Mouse (Mus musculus): ENCODE data around the gene Tmem59l. TPM values are rescaled to one million over a fixed set of nuclear protein-coding genes. Genes with fewer than 3 reads are reported as not detected.
A peak's percentile ranks its signal among the peaks of the same experiment; 100 is the strongest.

The Tmem59l gene
- polyA plus RNA-seq (2014; fragmentation: Nextera tagmentation; extraction: Ambion mirVana) = 19.3 and 20.7 TPM in 2 replicates

- ATAC-seq (ENCODE audit: insufficient read depth, low FRiP score, low TSS enrichment) = no peak; the same call in 1 of the 2 replicates
- H3K36me3 ChIP-seq (ENCODE audit: control insufficient read depth, insufficient read depth, low read length) = no peaks in the 10 kb centered on the region
- WGBS = 2% methylated on average over 33 of the region's 33 CpGs
- no peak for DNase-seq (ENCODE audit: low spot score)
- no peaks in the 10 kb centered on the region for H3K9me3 ChIP-seq (ENCODE audit: control insufficient read depth, low read length)
- H3K4me3 ChIP-seq (ENCODE audit: low read depth, low read length) = peak within 1 kb of the TSS; percentile 39
- peak within 1 kb of the TSS; percentile 62 for H3K9ac ChIP-seq (ENCODE audit: low read length)
- H3K4me1 ChIP-seq (ENCODE audit: control insufficient read depth, insufficient read depth, low read length) = peaks cover 22% of the 10 kb centered on the region
- H3K27me3 ChIP-seq (ENCODE audit: control insufficient read depth, insufficient read depth, low read length) = peaks cover 72% of the 10 kb centered on the region
- peak within 1 kb of the TSS; percentile 56 for H3K4me2 ChIP-seq (ENCODE audit: low read depth)
- no peak within 1 kb of the TSS for H3K27ac ChIP-seq (ENCODE audit: low read depth, low read length)
Observed at GRCm38 (mm10) chr8:70486941-70487520, at the start of gene Tmem59l. TSS of gene Tmem59l (minus strand) at chr8:70487358.

GRCm38 (mm10) chr8:70535701-70536100 is 48.5 kb upstream of the Tmem59l start:
- Histone ChIP-seq H3K4me2 (ENCODE audit: low read depth) (no peak overlapping the region), H3K27me3 (ENCODE audit: control insufficient read depth, insufficient read depth, low read length) (no peaks in the 10 kb centered on the region), H3K9me3 (ENCODE audit: control insufficient read depth, low read length) (no peaks in the 10 kb centered on the region), H3K4me1 (ENCODE audit: control insufficient read depth, insufficient read depth, low read length) (peaks cover 9% of the 10 kb centered on the region), H3K27ac (ENCODE audit: low read depth, low read length) (no peak overlapping the region), H3K9ac (ENCODE audit: low read length) (no peak overlapping the region), H3K4me3 (ENCODE audit: low read depth, low read length) (no peak overlapping the region; the same call in 1 of the 2 replicates), H3K36me3 (ENCODE audit: control insufficient read depth, insufficient read depth, low read length) (peaks cover 16% of the 10 kb centered on the region)
- no peak for DNase-seq (ENCODE audit: low spot score)
- no peak for ATAC-seq (ENCODE audit: insufficient read depth, low FRiP score, low TSS enrichment)
- 100% methylated on average over 2 of the region's 2 CpGs for WGBS

GRCm38 (mm10) chr8:70535221-70535620 is 48.1 kb upstream of the Tmem59l start:
- Histone ChIP-seq H3K9ac (ENCODE audit: low read length) (no peak overlapping the region), H3K4me3 (ENCODE audit: low read depth, low read length) (no peak overlapping the region), H3K27me3 (ENCODE audit: control insufficient read depth, insufficient read depth, low read length) (no peaks in the 10 kb centered on the region), H3K4me2 (ENCODE audit: low read depth) (no peak overlapping the region), H3K27ac (ENCODE audit: low read depth, low read length) (no peak overlapping the region), H3K4me1 (ENCODE audit: control insufficient read depth, insufficient read depth, low read length) (peaks cover 6% of the 10 kb centered on the region), H3K36me3 (ENCODE audit: control insufficient read depth, insufficient read depth, low read length) (peaks cover 16% of the 10 kb centered on the region), H3K9me3 (ENCODE audit: control insufficient read depth, low read length) (no peaks in the 10 kb centered on the region)
- ATAC-seq (ENCODE audit: insufficient read depth, low FRiP score, low TSS enrichment) (no peak), DNase-seq (ENCODE audit: low spot score) (no peak)
- WGBS = 95% methylated on average over 3 of the region's 3 CpGs

GRCm38 (mm10) chr8:70534281-70534680 is 47.1 kb upstream of the Tmem59l start:
- Histone ChIP-seq H3K9ac (ENCODE audit: low read length) (no peak overlapping the region), H3K4me3 (ENCODE audit: low read depth, low read length) (no peak overlapping the region), H3K36me3 (ENCODE audit: control insufficient read depth, insufficient read depth, low read length) (peaks cover 20% of the 10 kb centered on the region), H3K27ac (ENCODE audit: low read depth, low read length) (no peak overlapping the region), H3K4me2 (ENCODE audit: low read depth) (no peak overlapping the region), H3K27me3 (ENCODE audit: control insufficient read depth, insufficient read depth, low read length) (no peaks in the 10 kb centered on the region), H3K4me1 (ENCODE audit: control insufficient read depth, insufficient read depth, low read length) (peaks cover 3% of the 10 kb centered on the region; the same call in 1 of the 2 replicates), H3K9me3 (ENCODE audit: control insufficient read depth, low read length) (no peaks in the 10 kb centered on the region)
- DNase-seq (ENCODE audit: low spot score) (no peak), ATAC-seq (ENCODE audit: insufficient read depth, low FRiP score, low TSS enrichment) (no peak)
- WGBS = 97% methylated on average over 12 of the region's 12 CpGs

GRCm38 (mm10) chr8:70530314-70530713 is 43.2 kb upstream of the Tmem59l start:
- H3K36me3 ChIP-seq (ENCODE audit: control insufficient read depth, insufficient read depth, low read length) = peaks cover 7% of the 10 kb centered on the region
- H3K4me3 ChIP-seq (ENCODE audit: low read depth, low read length) = no peak overlapping the region
- 93% methylated on average over 2 of the region's 2 CpGs for WGBS

GRCm38 (mm10) chr8:70529741-70530161 is 42.6 kb upstream of the Tmem59l start:
- Histone ChIP-seq H3K27ac (ENCODE audit: low read depth, low read length) (no peak overlapping the region), H3K27me3 (ENCODE audit: control insufficient read depth, insufficient read depth, low read length) (no peaks in the 10 kb centered on the region), H3K36me3 (ENCODE audit: control insufficient read depth, insufficient read depth, low read length) (peaks cover 7% of the 10 kb centered on the region), H3K9me3 (ENCODE audit: control insufficient read depth, low read length) (no peaks in the 10 kb centered on the region), H3K4me3 (ENCODE audit: low read depth, low read length) (0 out of 2 replicates have a peak overlapping the region, but pooled peaks have one; percentile 10), H3K4me1 (ENCODE audit: control insufficient read depth, insufficient read depth, low read length) (peaks cover 11% of the 10 kb centered on the region; the same call in 1 of the 2 replicates), H3K4me2 (ENCODE audit: low read depth) (no peak overlapping the region), H3K9ac (ENCODE audit: low read length) (no peak overlapping the region)
- DNase-seq (ENCODE audit: low spot score) (no peak), ATAC-seq (ENCODE audit: insufficient read depth, low FRiP score, low TSS enrichment) (no peak)
- 94% methylated on average over 3 of the region's 3 CpGs for WGBS

More at GRCm38 (mm10) chr8:70530314-70530713, 43.2 kb upstream of the Tmem59l start:
- ATAC-seq (ENCODE audit: insufficient read depth, low FRiP score, low TSS enrichment) (no peak), DNase-seq (ENCODE audit: low spot score) (no peak)
- Histone ChIP-seq H3K27me3 (ENCODE audit: control insufficient read depth, insufficient read depth, low read length) (no peaks in the 10 kb centered on the region), H3K9me3 (ENCODE audit: control insufficient read depth, low read length) (no peaks in the 10 kb centered on the region), H3K27ac (ENCODE audit: low read depth, low read length) (no peak overlapping the region), H3K4me1 (ENCODE audit: control insufficient read depth, insufficient read depth, low read length) (peaks cover 11% of the 10 kb centered on the region; the same call in 1 of the 2 replicates), H3K4me2 (ENCODE audit: low read depth) (no peak overlapping the region), H3K9ac (ENCODE audit: low read length) (no peak overlapping the region)

- DNase-seq (ENCODE audit: low spot score) = no peak
- Histone ChIP-seq H3K4me3 (ENCODE audit: low read depth, low read length) (0 out of 2 replicates have a peak overlapping the region, but pooled peaks have one; percentile 10), H3K27me3 (ENCODE audit: control insufficient read depth, insufficient read depth, low read length) (no peaks in the 10 kb centered on the region), H3K27ac (ENCODE audit: low read depth, low read length) (no peak overlapping the region), H3K9me3 (ENCODE audit: control insufficient read depth, low read length) (no peaks in the 10 kb centered on the region), H3K9ac (ENCODE audit: low read length) (no peak overlapping the region), H3K4me1 (ENCODE audit: control insufficient read depth, insufficient read depth, low read length) (peaks cover 11% of the 10 kb centered on the region; the same call in 1 of the 2 replicates), H3K4me2 (ENCODE audit: low read depth) (no peak overlapping the region), H3K36me3 (ENCODE audit: control insufficient read depth, insufficient read depth, low read length) (peaks cover 7% of the 10 kb centered on the region)
- 86% methylated on average over 5 of the region's 5 CpGs for WGBS
- no peak for ATAC-seq (ENCODE audit: insufficient read depth, low FRiP score, low TSS enrichment)
Observed at GRCm38 (mm10) chr8:70529299-70529698, 42.1 kb upstream of the Tmem59l start.

GRCm38 (mm10) chr8:70528182-70528797 is 41.1 kb upstream of the Tmem59l start:
- Histone ChIP-seq H3K4me3 (ENCODE audit: low read depth, low read length) (peak overlapping the region; percentile 93), H3K4me1 (ENCODE audit: control insufficient read depth, insufficient read depth, low read length) (peaks cover 11% of the 10 kb centered on the region; the same call in 1 of the 2 replicates), H3K27ac (ENCODE audit: low read depth, low read length) (peak overlapping the region; percentile 82), H3K4me2 (ENCODE audit: low read depth) (peak overlapping the region; percentile 59), H3K36me3 (ENCODE audit: control insufficient read depth, insufficient read depth, low read length) (peaks cover 7% of the 10 kb centered on the region), H3K27me3 (ENCODE audit: control insufficient read depth, insufficient read depth, low read length) (no peaks in the 10 kb centered on the region), H3K9ac (ENCODE audit: low read length) (peak overlapping the region; percentile 95), H3K9me3 (ENCODE audit: control insufficient read depth, low read length) (no peaks in the 10 kb centered on the region)
- DNase-seq (ENCODE audit: low spot score) = no peak
- ATAC-seq (ENCODE audit: insufficient read depth, low FRiP score, low TSS enrichment) = no peak
- 36% methylated on average over 13 of the region's 13 CpGs for WGBS

Data from neural tube, embryonic 11.5 days (tissue).